Comparison of ENCODE assay signal across 12 mouse cellular contexts in the genomic region with DNA sequence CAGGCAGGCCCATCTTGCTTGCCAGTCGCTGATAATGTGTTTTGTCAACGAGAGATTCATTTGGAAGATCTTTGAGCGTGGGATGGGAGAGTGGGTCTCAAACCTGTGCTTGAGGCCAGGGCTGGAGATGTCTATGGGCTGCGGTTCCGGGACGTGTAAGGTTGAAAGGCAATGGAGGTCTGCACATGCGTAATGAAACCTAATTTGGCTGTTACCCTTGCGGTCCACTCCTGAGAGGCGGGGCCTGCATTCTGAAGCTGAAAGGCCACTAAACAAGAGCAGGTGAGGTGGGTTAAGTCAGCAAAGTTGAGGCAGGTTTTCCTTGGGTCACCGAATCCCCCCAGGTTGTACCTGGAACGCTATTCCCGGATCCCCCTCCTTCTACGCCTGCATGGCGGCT.
"Had no signal": no experiment of that assay in that cellular context is flagged by ENCODE, and none has a peak within 500 bp of the region (broad histone marks: within the 10 kb centered on the region; RNA-seq: fewer than 3 reads in every experiment).

No protein-coding gene starts in this region.

- H3K27me3 ChIP-seq: midbrain, embryonic 15.5 days had no signal

- H3K4me3 ChIP-seq: midbrain, embryonic 10.5 days; midbrain, embryonic 12.5 days; midbrain, embryonic 15.5 days; neural tube, embryonic 12.5 days had no signal

- H3K4me2 ChIP-seq: lung, embryonic 14.5 days; midbrain, embryonic 12.5 days; midbrain, embryonic 15.5 days; neural tube, embryonic 12.5 days had no signal

- ATAC-seq: midbrain, embryonic 15.5 days had no signal

- H3K9ac ChIP-seq: lung, embryonic 14.5 days; midbrain, embryonic 12.5 days; midbrain, embryonic 15.5 days; neural tube, embryonic 12.5 days had no signal

- H3K27ac ChIP-seq: midbrain, embryonic 10.5 days; midbrain, embryonic 12.5 days; midbrain, embryonic 15.5 days; neural tube, embryonic 12.5 days had no signal

- DNase-seq: lung, adult 18-20 months; lung, embryonic 14.5 days; lung, postnatal 10 days; lung, postnatal 4 days; right cerebral cortex, postnatal 14 days; thymus, adult 18-20 months; thymus, postnatal 14 days; thymus, postnatal 36 days had no signal

- H3K36me3 ChIP-seq: midbrain, embryonic 10.5 days; midbrain, embryonic 12.5 days; midbrain, embryonic 15.5 days; neural tube, embryonic 12.5 days had no signal

- H3K4me1 ChIP-seq: midbrain, embryonic 12.5 days; midbrain, embryonic 15.5 days had no signal

- H3K9me3 ChIP-seq: midbrain, embryonic 10.5 days; midbrain, embryonic 12.5 days; midbrain, embryonic 15.5 days; neural tube, embryonic 12.5 days had no signal
